Mouse (Mus musculus): ENCODE measurements around the gene Acot13. TPM values are rescaled to one million over a fixed set of nuclear protein-coding genes. Genes with fewer than 3 reads are reported as not detected.

Gene Acot13
- polyA plus RNA-seq (2016; fragmentation: Nextera tagmentation; extraction: Ambion mirVana), result 187 and 195 TPM in 2 replicates

DNA sequence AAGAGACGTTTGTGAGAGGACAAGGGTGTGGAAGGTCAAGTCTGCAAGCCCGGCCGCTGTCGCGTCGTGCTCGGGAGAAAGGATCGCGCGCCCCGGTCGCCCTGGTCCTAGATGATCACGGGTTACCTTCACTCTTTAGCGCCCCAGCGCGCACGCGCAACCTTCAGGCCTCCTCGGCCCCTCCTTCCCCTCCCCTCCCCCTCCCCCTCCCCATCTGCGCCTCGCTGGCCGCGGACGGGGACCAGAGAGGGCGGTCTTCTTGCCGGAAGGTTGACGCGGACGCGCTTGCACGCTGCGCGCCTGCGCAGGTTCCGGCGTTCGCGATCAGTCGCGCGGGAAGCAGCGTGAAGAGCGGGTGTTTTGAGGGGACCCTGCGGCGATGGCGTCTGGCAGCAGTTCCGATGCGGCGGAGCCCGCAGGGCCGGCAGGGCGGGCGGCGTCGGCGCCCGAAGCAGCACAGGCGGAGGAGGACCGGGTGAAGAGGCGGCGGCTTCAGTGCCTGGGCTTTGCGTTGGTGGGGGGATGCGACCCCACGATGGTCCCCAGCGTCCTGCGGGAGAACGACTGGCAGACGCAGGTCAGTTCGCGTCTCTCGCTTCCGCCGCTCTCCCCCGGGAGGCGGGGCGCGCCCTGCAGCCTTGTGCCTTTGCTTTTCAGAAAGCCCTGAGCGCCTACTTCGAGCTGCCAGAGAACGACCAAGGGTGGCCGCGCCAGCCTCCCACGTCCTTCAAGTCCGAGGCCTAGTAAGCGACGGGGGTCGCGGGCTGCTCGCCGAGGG, at the start of gene Acot13, which contains the start of gene Tdp2:
TSS of gene Acot13 (minus strand) at position 188 of the 778 bp plus-strand sequence.
TSS of gene Tdp2 (plus strand) at position 327 of the 778 bp plus-strand sequence.
- no peaks in the 10 kb centered on the region for H3K9me3 ChIP-seq (replicated peaks)
- peak within 1 kb of the TSS; percentile 93 for H3K27ac ChIP-seq (ENCODE audit: poor library complexity, severe bottlenecking)
- under 1% methylated on average over 90 of the region's 90 CpGs for WGBS
- H3K4me2 ChIP-seq, result peak within 1 kb of the TSS; percentile 89
- no peaks in the 10 kb centered on the region for H3K27me3 ChIP-seq (replicated peaks)
- ATAC-seq (ENCODE audit: insufficient number of reproducible peaks, low FRiP score), result peak; percentile 97
- H3K4me3 ChIP-seq, result peak within 1 kb of the TSS; percentile 87
- peak within 1 kb of the TSS; percentile 93 for H3K9ac ChIP-seq
- peaks cover 23% of the 10 kb centered on the region for H3K4me1 ChIP-seq (replicated peaks)
- H3K36me3 ChIP-seq, result peaks cover 6% of the 10 kb centered on the region; the same call in 1 of the 2 replicates

- Histone ChIP-seq H3K4me3 (no peak overlapping the region), H3K36me3 (no peaks in the 10 kb centered on the region), H3K9me3 (replicated peaks) (peaks cover 5% of the 10 kb centered on the region; the same call in 1 of the 2 replicates), H3K27ac (ENCODE audit: poor library complexity, severe bottlenecking) (no peak overlapping the region), H3K4me1 (replicated peaks) (no peaks in the 10 kb centered on the region), H3K9ac (no peak overlapping the region), H3K27me3 (replicated peaks) (no peaks in the 10 kb centered on the region), H3K4me2 (no peak overlapping the region)
- no peak for ATAC-seq (ENCODE audit: insufficient number of reproducible peaks, low FRiP score)
- WGBS, result 82% methylated on average over 5 of the region's 5 CpGs
These were observed 49.4 kb upstream of the Acot13 start for GRCm38 (mm10) chr13:24880704-24881103.

DNA sequence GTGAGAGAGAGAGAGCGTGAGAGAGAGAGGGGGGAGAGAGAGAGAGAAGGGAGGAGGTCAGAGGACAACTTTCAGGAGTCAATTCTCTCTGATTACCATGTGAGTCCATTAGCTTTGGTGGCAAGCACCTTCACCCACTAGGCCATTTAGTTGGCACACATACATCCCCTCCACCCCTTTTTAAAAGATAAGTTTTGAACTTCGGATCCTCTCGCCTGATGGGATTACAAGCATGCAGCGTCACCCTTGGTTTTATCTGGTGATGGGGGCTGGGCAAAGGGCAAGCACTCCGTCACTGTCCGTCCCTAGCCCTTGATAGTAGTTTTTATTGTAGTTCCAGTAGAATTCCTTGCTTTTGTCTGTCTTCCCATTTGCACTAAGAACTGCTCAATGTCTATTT, 48.9 kb upstream of the Acot13 start:
- no peak overlapping the region for H3K27ac ChIP-seq (ENCODE audit: poor library complexity, severe bottlenecking)
- H3K4me3 ChIP-seq, result no peak overlapping the region
- no peak overlapping the region for H3K4me2 ChIP-seq
- H3K27me3 ChIP-seq (replicated peaks), result no peaks in the 10 kb centered on the region
- H3K36me3 ChIP-seq, result no peaks in the 10 kb centered on the region
- 67% methylated on average over 6 of the region's 6 CpGs for WGBS
- no peak overlapping the region for H3K9ac ChIP-seq
- ATAC-seq (ENCODE audit: insufficient number of reproducible peaks, low FRiP score), result no peak
- H3K4me1 ChIP-seq (replicated peaks), result no peaks in the 10 kb centered on the region
- peaks cover 5% of the 10 kb centered on the region; the same call in 1 of the 2 replicates for H3K9me3 ChIP-seq (replicated peaks)

DNA sequence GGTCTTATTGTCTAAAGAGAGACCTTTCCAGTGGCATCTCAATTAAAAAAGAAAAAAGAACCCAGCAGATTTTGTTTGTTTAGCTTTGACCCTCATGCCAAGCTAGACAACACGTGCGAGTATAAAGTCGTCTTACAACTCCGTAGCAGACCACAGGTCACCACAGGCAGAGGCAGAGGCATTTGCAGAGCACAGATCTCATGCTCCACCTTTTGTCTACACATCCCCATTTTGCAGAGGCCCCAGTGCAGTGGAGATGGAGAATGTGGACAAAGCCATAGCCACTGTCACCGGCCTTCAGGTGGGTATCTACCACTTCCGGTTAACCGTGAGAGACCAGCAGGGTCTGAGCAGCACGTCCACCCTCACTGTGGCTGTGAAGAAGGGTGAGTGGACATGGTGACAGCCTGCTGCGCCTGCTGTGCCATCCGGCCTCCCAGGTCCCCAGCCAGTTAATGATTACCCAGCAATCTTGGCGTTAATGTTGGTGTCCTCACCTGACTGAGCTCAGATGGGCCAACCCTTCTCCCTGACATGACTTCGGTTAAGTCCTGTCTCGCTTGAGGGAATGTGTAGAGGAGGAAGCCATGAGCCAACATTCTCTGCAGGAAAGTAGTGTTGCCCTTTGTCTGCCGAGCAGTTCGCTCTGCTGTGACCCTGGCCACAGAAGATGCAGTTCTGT, 48.2 kb upstream of the Acot13 start:
- Histone ChIP-seq H3K4me3 (no peak overlapping the region), H3K9me3 (replicated peaks) (peaks cover 5% of the 10 kb centered on the region; the same call in 1 of the 2 replicates), H3K36me3 (no peaks in the 10 kb centered on the region), H3K4me2 (no peak overlapping the region), H3K27ac (ENCODE audit: poor library complexity, severe bottlenecking) (no peak overlapping the region), H3K4me1 (replicated peaks) (no peaks in the 10 kb centered on the region), H3K9ac (no peak overlapping the region), H3K27me3 (replicated peaks) (no peaks in the 10 kb centered on the region)
- no peak for ATAC-seq (ENCODE audit: insufficient number of reproducible peaks, low FRiP score)
- 84% methylated on average over 15 of the region's 15 CpGs for WGBS

DNA sequence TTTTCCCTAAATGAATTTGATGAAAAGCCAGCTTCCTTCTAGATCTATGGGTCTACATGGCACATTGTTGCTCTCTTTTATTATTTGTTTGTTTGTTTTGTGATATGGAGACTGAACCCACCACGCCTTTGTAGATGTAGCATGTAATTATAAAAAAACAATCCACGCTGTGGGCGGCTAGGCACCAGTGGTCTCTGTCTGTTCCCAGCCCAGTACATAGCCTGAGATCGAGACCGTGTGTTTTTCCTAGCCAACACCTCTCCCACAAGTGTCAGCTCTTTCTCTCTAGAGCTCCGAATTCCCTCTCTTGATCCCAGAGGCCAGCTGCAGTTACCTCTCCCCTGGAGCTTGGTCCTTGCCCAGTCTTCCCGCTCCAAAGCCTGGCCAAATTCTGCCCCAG, 36.9 kb upstream of the Acot13 start:
- WGBS, result 78% methylated on average over 7 of the region's 7 CpGs
- H3K4me3 ChIP-seq, result no peak overlapping the region

DNA sequence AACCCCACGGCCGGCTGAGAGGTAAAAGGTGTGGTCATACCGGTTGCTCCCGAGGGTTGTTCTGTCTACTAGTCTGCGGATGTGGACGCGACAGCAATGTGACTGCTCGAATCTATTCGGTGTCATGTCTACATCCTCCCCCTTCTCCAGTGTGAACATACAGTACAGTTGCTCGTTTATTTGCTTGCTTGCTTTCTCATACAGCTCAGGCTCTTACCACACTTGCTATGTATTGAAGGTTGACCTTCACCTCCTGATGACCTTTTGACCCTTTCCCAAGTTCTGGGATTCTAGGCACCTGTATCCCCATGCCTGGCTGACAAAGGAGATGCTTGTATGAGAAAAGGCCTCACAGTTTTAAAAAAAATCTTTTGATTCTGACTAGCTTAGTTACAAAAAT, 36.4 kb upstream of the Acot13 start:
- no peaks in the 10 kb centered on the region for H3K9me3 ChIP-seq (replicated peaks)
- no peak overlapping the region for H3K9ac ChIP-seq
- H3K4me3 ChIP-seq, result no peak overlapping the region
- H3K4me1 ChIP-seq (replicated peaks), result no peaks in the 10 kb centered on the region
- H3K27ac ChIP-seq (ENCODE audit: poor library complexity, severe bottlenecking), result no peak overlapping the region
- H3K36me3 ChIP-seq, result no peaks in the 10 kb centered on the region
- no peak overlapping the region for H3K4me2 ChIP-seq
- WGBS, result 86% methylated on average over 10 of the region's 10 CpGs
- no peak for ATAC-seq (ENCODE audit: insufficient number of reproducible peaks, low FRiP score)
- no peaks in the 10 kb centered on the region for H3K27me3 ChIP-seq (replicated peaks)

More for the DNA sequence above, 36.9 kb upstream of the Acot13 start:
- no peak for ATAC-seq (ENCODE audit: insufficient number of reproducible peaks, low FRiP score)
- Histone ChIP-seq H3K9me3 (replicated peaks) (no peaks in the 10 kb centered on the region), H3K9ac (no peak overlapping the region), H3K27me3 (replicated peaks) (no peaks in the 10 kb centered on the region), H3K27ac (ENCODE audit: poor library complexity, severe bottlenecking) (no peak overlapping the region), H3K36me3 (no peaks in the 10 kb centered on the region), H3K4me1 (replicated peaks) (no peaks in the 10 kb centered on the region), H3K4me2 (no peak overlapping the region)

- ATAC-seq (ENCODE audit: insufficient number of reproducible peaks, low FRiP score), result no peak
- WGBS, result 70% methylated on average over 9 of the region's 9 CpGs
- Histone ChIP-seq H3K4me2 (no peak overlapping the region), H3K9ac (no peak overlapping the region), H3K4me3 (no peak overlapping the region), H3K27me3 (replicated peaks) (no peaks in the 10 kb centered on the region), H3K4me1 (replicated peaks) (no peaks in the 10 kb centered on the region), H3K36me3 (no peaks in the 10 kb centered on the region), H3K27ac (ENCODE audit: poor library complexity, severe bottlenecking) (no peak overlapping the region), H3K9me3 (replicated peaks) (no peaks in the 10 kb centered on the region)
These were observed 35.4 kb upstream of the Acot13 start for GRCm38 (mm10) chr13:24866430-24867402.

DNA sequence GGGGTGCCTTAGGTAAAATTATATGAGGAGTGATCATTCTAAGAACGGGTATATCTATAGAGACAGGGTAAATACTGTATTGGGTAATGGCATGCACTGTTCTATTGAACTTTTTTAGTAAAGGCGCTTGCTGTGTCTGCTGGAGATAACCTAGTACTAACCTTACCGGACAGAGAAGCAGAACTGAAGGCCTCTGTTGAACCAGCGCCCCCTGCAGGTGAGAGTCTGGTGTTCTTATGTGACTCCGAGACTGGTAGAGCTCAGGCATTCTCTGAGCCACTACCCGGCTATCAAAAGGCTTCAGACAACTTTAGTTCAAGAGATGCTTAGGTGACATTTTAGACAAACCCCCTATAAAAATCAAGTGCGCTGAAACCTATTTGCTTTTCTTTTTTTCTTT, 31.2 kb upstream of the Acot13 start:
- H3K27me3 ChIP-seq (replicated peaks), result no peaks in the 10 kb centered on the region
- H3K27ac ChIP-seq (ENCODE audit: poor library complexity, severe bottlenecking), result no peak overlapping the region
- no peak overlapping the region for H3K4me2 ChIP-seq
- H3K36me3 ChIP-seq, result no peaks in the 10 kb centered on the region
- H3K9me3 ChIP-seq (replicated peaks), result no peaks in the 10 kb centered on the region
- no peak for ATAC-seq (ENCODE audit: insufficient number of reproducible peaks, low FRiP score)
- H3K4me1 ChIP-seq (replicated peaks), result no peaks in the 10 kb centered on the region; the same call in 1 of the 2 replicates
- H3K4me3 ChIP-seq, result no peak overlapping the region
- no peak overlapping the region for H3K9ac ChIP-seq
- WGBS, result 50% methylated on average over 7 of the region's 7 CpGs

DNA sequence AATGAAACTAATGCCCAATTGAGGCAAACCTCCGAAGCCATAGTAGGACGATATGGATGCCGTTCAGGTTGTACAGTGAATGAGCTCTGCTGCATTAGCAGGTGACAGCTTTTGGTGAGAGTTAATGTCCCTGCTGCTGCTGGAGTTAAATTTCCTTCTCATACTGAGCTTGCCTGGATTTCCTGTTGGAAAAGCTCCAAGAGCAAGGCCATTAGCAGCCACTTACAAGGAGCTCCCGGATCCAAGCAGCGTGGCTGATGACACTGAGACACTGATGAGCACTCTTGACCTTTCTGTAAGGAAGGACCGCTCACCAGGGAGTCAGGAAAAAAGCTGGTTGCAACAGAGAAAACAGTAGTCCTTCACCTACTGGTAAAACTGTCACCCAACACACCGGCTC, 30.7 kb upstream of the Acot13 start:
- Histone ChIP-seq H3K9me3 (replicated peaks) (no peaks in the 10 kb centered on the region), H3K27ac (ENCODE audit: poor library complexity, severe bottlenecking) (no peak overlapping the region), H3K27me3 (replicated peaks) (no peaks in the 10 kb centered on the region), H3K4me2 (no peak overlapping the region), H3K9ac (no peak overlapping the region), H3K4me3 (no peak overlapping the region), H3K36me3 (no peaks in the 10 kb centered on the region), H3K4me1 (replicated peaks) (no peaks in the 10 kb centered on the region; the same call in 1 of the 2 replicates)
- WGBS, result 74% methylated on average over 7 of the region's 7 CpGs
- ATAC-seq (ENCODE audit: insufficient number of reproducible peaks, low FRiP score), result no peak

- 61% methylated on average over 12 of the region's 12 CpGs for WGBS
- Histone ChIP-seq H3K36me3 (no peaks in the 10 kb centered on the region), H3K27ac (ENCODE audit: poor library complexity, severe bottlenecking) (no peak overlapping the region), H3K9me3 (replicated peaks) (no peaks in the 10 kb centered on the region), H3K4me2 (no peak overlapping the region), H3K9ac (no peak overlapping the region), H3K4me3 (no peak overlapping the region), H3K4me1 (replicated peaks) (no peaks in the 10 kb centered on the region; the same call in 1 of the 2 replicates), H3K27me3 (replicated peaks) (no peaks in the 10 kb centered on the region)
- ATAC-seq (ENCODE audit: insufficient number of reproducible peaks, low FRiP score), result no peak
These were observed 29.7 kb upstream of the Acot13 start for GRCm38 (mm10) chr13:24861084-24861483.

Data from heart, embryonic 12.5 days (tissue).